Mouse (Mus musculus): ENCODE measurements around the gene Faah. TPM values are rescaled to one million over a fixed set of nuclear protein-coding genes. Genes with fewer than 3 reads are reported as not detected.

Gene Faah
- polyA plus RNA-seq, 1 experiment from 2014 or later: 1.1 TPM

DNA sequence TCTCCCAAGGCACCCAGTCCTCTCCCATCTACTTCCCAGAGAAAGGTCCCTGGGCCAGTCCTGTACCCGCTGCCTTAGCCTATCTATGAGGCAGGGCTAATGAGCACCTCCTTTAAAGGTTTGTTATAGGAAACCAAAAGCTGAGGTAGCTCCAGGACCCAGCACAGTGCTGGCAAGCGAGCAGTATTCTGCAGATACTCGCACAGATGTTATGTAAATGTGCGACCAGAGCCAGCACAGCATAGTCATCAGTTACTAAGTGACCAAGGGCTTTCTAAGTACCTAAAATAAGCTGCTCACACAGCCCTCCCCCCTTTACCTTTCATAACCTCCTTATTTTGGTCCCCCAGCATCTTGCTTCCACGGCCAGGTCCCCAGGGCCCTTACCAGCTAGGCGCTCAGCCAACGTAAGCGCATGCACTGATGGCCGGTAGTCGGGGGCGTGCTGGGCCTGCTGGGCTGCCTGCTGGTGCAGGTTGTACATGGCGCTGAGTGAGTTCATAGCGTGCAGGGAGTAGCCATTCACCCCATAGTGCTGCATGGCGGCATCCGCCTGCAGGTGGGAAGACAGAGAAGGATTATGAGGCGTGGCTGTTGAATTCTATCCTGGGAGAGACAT lies 94.4 kb downstream of the Faah start:
- Histone ChIP-seq H3K36me3 (no peaks in the 10 kb centered on the region), H3K4me1 (replicated peaks) (no peaks in the 10 kb centered on the region), H3K4me3 (no peak overlapping the region), H3K9ac (no peak overlapping the region), H3K27me3 (peaks cover 75% of the 10 kb centered on the region), H3K27ac (no peak overlapping the region), H3K9me3 (replicated peaks) (no peaks in the 10 kb centered on the region), H3K4me2 (no peak overlapping the region)
- no peak for ATAC-seq (replicated peaks; ENCODE audit: insufficient number of reproducible peaks, insufficient read depth, low FRiP score, low read depth)
- 67% methylated on average over 16 of the region's 16 CpGs for WGBS

GRCm38 (mm10) chr4:115922688-115923087 lies 95.0 kb downstream of the Faah start:
- no peak overlapping the region for H3K4me2 ChIP-seq
- WGBS: 70% methylated on average over 5 of the region's 5 CpGs
- ATAC-seq (replicated peaks; ENCODE audit: insufficient number of reproducible peaks, insufficient read depth, low FRiP score, low read depth): no peak
- H3K4me3 ChIP-seq: no peak overlapping the region
- H3K27ac ChIP-seq: no peak overlapping the region
- no peaks in the 10 kb centered on the region for H3K4me1 ChIP-seq (replicated peaks)
- no peak overlapping the region for H3K9ac ChIP-seq
- H3K27me3 ChIP-seq: peaks cover 75% of the 10 kb centered on the region
- H3K36me3 ChIP-seq: no peaks in the 10 kb centered on the region
- H3K9me3 ChIP-seq (replicated peaks): no peaks in the 10 kb centered on the region

- H3K4me3 ChIP-seq: no peak overlapping the region
- no peak overlapping the region for H3K27ac ChIP-seq
- H3K4me2 ChIP-seq: no peak overlapping the region
- H3K9me3 ChIP-seq (replicated peaks): no peaks in the 10 kb centered on the region
- H3K27me3 ChIP-seq: peaks cover 76% of the 10 kb centered on the region
- no peaks in the 10 kb centered on the region for H3K36me3 ChIP-seq
- 74% methylated on average over 16 of the region's 16 CpGs for WGBS
- H3K9ac ChIP-seq: no peak overlapping the region
- H3K4me1 ChIP-seq (replicated peaks): no peaks in the 10 kb centered on the region
- ATAC-seq (replicated peaks; ENCODE audit: insufficient number of reproducible peaks, insufficient read depth, low FRiP score, low read depth): no peak
Observed at GRCm38 (mm10) chr4:115919911-115920310, 97.8 kb downstream of the Faah start.

Other genes with a start within 250 kb of the Faah start
- gene Tex38, start 236.9 kb downstream of the Faah start, polyA plus RNA-seq (2015; fragmentation: Nextera tagmentation; extraction: Ambion mirVana): 0.48 TPM in 1 of 2 replicates, not detected in the other
- gene Atpaf1, start 233.1 kb downstream of the Faah start, polyA plus RNA-seq (2015; fragmentation: Nextera tagmentation; extraction: Ambion mirVana): 64.7 and 69.3 TPM in 2 replicates
- gene Mob3c, start 189.8 kb downstream of the Faah start, polyA plus RNA-seq (2015; fragmentation: Nextera tagmentation; extraction: Ambion mirVana): 8.1 and 11.0 TPM in 2 replicates
- gene Mknk1, start 178.7 kb downstream of the Faah start, polyA plus RNA-seq (2015; fragmentation: Nextera tagmentation; extraction: Ambion mirVana): 17.3 and 26.9 TPM in 2 replicates
- gene Kncn, start 133.5 kb downstream of the Faah start, polyA plus RNA-seq (2015; fragmentation: Nextera tagmentation; extraction: Ambion mirVana): not detected in 2 replicates
- gene 6430628N08Rik, start 127.3 kb downstream of the Faah start, polyA plus RNA-seq (2015; fragmentation: Nextera tagmentation; extraction: Ambion mirVana): not detected in 2 replicates
- 0.03 and 0.04 TPM in 2 replicates for gene Dmbx1, start 78.0 kb downstream of the Faah start, polyA plus RNA-seq (2015; fragmentation: Nextera tagmentation; extraction: Ambion mirVana)
- gene Nsun4, start 36.0 kb upstream of the Faah start, polyA plus RNA-seq (2015; fragmentation: Nextera tagmentation; extraction: Ambion mirVana): 26.3 and 27.2 TPM in 2 replicates
- gene Uqcrh, start 57.1 kb upstream of the Faah start, polyA plus RNA-seq (2015; fragmentation: Nextera tagmentation; extraction: Ambion mirVana): 997 and 1,210 TPM in 2 replicates
- 44.1 and 56.7 TPM in 2 replicates for gene Lrrc41, start 57.3 kb upstream of the Faah start, polyA plus RNA-seq (2015; fragmentation: Nextera tagmentation; extraction: Ambion mirVana)
- 15.5 and 17.9 TPM in 2 replicates for gene Rad54l, start 105.8 kb upstream of the Faah start, polyA plus RNA-seq (2015; fragmentation: Nextera tagmentation; extraction: Ambion mirVana)
- gene Pomgnt1, start 105.9 kb upstream of the Faah start, polyA plus RNA-seq (2015; fragmentation: Nextera tagmentation; extraction: Ambion mirVana): 54.6 and 62.0 TPM in 2 replicates
- gene Lurap1, start 133.4 kb upstream of the Faah start, polyA plus RNA-seq (2015; fragmentation: Nextera tagmentation; extraction: Ambion mirVana): 2.0 and 2.2 TPM in 2 replicates
- gene Tspan1, start 149.7 kb upstream of the Faah start, polyA plus RNA-seq (2015; fragmentation: Nextera tagmentation; extraction: Ambion mirVana): 0.94 and 2.3 TPM in 2 replicates
- not detected in 2 replicates for gene 1700042G07Rik, start 155.4 kb upstream of the Faah start, polyA plus RNA-seq (2015; fragmentation: Nextera tagmentation; extraction: Ambion mirVana)
- not detected in 2 replicates for gene Gm49337, start 155.5 kb upstream of the Faah start, polyA plus RNA-seq (2015; fragmentation: Nextera tagmentation; extraction: Ambion mirVana)
- gene Pik3r3, start 203.7 kb upstream of the Faah start, polyA plus RNA-seq (2015; fragmentation: Nextera tagmentation; extraction: Ambion mirVana): 9.9 and 10.8 TPM in 2 replicates